Mouse (Mus musculus) right cerebral cortex, postnatal 4 days (tissue): ENCODE measurements at regions not wholly inside any gene's neighbourhood (a gene's known extent, or its start where the extent isn't known, plus 50 kb on each side); places are given as distances from the start of the nearest gene placed in this dataset.
"Not testable (repeated sequence)": the region's sequence is repeated elsewhere in the genome, so short reads cannot be mapped to it uniquely, and the experiment has no call there.

Experiments
- DNase-seq: peaks from one replicate; pipeline ENCODE4 v3.0.0-alpha.2; 2022

DNA sequence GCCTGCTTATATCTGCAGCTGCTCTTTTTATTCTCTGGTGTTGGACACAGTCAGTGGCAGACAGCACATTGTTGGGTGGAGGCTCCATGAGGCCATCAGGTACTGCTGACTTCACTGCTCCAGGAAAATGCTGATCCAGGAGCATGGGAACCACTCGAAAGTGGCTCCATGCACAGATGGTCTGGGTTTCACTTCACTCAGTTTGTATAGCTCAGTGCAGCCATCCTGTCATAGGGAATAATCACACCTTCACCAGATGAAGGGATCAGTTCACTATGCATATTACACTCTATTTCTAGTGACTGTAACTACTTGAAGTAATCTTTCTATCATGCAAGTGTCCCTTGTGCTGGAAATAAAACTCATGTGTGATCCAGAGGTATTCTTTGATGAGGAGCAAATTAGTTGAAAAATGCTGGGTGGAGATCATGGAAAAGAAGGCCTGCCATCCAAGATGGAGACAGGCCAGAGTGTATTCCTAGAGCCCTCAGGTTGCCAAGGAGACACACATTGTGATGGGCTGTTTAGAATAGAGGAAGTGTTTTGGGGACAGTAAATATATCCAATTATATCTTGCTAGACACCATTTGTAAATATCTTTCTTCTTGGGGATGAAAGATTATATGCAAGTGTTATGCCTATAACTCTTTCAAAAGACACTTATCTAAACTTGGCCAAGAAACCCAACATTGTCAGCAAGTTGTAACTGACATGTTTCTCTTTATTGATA is 103.7 kb upstream of the Arhgap42 start:
- DNase-seq, result no peak

DNA sequence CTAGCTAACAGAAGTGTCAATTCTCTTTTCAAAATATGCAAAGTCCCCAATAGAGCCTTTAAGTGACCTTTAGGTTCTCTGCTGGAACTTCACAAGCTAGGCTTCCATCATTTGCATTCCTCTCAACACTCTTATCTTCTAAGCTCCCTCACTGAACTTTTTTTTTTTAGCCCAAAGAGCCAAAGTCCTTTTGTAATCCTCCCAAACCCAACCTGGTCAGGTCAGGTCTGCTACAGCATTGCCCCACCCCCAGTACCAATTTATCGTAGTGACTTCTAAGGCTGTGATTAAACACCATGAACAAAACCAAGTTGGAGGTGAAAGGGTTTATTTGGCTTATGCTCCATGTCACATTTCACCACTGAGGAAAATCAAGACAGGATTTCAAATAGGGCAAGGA is 79.7 kb upstream of the Arhgap42 start:
- DNase-seq, result no peak

DNA sequence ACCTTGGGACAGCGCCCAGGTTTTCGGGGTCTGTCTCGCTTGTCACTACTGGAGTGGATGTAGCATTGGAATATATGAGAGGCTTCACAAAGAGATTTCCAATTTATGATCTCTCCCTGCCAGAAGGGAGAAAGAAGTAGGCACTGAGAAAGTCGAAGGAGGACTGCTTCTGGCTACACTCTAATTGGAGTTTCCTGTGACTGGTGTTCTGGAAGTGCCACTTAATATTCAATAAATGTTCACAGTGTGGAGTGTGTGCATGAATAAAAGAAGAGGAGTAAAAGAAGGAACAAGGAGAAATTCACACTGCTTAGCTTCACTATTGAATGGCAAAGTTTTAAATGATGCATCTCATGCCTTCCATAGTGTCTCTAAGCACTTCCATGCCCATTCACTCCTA is 77.1 kb upstream of the Arhgap42 start:
- DNase-seq, result no peak

DNA sequence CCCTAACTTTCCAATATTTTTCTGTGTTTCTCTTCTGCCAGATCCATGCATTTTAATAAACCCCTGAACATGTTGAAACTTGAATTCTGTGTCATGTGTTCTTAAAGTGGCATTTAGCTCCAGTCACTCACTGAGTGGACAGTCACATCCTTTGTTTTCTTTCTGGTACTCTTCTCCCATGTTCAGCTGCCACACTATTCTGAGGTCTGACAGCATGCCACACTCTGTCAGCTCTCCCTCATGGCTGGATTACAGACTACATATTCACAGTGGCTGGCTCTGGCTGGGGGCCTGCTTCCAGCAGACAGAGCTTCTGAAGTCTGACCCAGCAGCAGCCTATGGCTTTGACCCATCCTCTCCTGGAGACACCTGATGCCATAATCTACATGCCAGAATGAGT is 73.4 kb upstream of the Arhgap42 start:
- no peak for DNase-seq

DNA sequence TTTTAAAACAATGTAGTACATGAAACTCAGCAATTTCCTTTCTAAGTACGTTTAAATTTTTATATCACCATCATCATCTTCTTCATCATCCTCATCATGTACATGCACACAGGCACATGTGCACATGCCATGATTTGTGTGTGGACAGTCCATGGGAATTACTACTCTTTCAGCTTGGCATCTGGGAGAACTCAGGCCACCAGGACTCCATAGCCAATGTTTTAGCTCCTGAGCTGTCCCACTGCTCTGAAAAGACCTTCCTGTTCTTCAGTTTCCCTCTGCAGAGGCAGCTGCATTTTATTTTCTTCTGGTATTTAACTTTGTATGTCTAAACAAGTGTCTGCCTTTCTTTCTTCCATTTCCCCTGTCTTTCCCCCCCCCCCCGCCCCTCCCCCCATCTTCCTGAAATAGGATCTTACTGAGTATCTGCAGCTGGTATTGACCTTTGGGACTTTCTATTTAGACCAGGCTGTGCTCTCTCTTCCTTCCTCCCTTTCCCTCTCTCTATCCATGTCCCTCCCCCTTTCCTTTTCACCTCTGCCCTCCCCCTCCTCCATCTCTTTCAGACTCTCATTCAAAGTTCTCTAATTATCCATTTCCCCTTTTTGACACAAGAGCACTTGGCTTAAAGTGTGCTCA is 72.8 kb upstream of the Arhgap42 start:
- DNase-seq, result no peak

DNA sequence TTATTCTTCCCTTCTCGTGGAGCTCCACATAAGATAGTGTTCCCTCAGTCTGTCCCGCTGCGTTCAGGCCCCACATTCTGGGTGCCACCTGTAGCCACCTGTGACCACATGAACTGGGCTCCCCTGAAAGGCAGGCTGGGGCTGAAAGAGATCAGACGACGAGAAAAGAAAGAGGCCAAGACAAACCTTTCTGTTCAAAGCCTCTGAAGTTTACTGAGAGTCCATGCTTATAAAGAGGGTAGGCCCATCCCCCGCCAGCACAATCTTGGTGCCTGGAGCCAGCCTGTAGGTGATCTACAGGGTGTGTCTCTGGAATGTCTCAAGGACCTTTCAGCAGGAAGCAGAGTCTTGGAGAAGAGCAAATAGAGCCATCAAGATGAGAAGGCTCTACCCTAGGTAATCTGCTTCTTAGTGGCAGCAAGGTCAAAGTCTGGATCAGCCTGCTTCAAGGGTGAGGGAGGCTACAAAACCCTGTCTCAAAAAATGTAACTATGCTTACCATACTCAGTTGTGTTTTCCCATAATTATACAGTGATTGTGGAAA is 72.2 kb upstream of the Arhgap42 start:
- DNase-seq, result not testable (repeated sequence)

DNA sequence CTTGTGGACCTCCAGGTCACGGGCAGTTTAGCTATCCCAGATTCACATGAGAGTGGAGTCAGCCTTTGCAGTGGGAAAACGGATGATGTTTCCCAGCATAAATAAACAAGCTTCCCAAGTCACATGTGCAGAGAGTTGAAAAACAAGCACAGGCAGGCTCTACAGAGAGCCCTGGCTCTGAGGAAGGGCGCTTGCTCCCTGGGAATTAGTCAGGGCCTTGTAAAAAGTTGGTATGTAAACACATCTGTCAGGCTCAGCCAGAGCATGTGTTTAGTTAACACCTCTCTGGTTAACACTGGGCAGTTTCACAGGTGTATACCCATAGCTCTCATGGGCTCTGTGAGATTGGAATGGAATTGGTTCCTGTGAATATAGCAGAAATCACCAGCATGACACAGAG is 51.9 kb upstream of the Arhgap42 start:
- DNase-seq, result no peak

DNA sequence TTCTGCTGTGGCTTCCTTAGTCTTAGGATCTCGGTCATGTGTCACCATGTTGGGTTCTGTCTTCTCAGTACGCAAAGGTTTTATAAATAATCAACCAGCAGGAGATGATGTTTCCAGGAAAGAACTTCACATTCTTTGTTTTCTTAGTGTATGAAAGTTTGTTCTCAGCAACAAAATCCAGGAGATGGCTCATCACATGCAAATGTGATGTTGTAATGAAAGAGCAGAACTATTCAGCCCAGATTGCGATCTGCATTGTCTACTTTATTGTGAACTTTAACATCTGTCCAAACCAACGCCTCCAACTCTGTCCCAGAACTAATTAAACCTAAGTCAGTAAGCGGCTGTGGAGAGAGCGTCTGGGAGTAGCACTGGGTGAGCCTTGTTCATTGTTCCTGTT is 50.7 kb upstream of the Arhgap42 start:
- DNase-seq, result no peak
